Mouse (Mus musculus): ENCODE data around the gene Cdk14.
A peak's percentile ranks its signal among the peaks of the same experiment; 100 is the strongest.

The Cdk14 gene

DNA sequence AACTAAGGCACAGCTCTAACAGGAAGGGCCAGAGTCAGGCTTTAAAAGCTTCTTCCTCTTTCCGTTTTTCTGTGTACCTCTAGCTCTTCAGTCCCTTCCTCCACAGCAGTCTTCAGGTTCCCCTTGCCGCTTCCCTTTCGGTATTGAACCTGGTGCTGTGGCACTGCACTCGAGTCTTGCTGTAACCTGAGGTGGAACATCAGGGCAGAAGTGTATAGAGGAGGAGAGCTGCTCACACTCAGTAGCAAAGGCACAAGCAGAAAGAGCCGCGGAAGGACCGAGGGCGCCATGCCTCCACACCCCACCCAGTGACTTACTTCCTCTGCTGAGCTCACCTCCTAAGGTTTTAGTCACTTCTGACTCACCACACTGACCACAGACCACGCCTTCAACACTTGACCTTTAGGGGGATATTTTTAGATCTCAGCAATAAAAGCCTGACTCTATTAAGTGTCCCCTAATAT, at the start of gene Cdk14:
Cdk14 (minus strand) TSS at position 321 of the 464 bp plus-strand sequence.
- DNase-seq (ENCODE audit: low spot score), result no peak

DNA sequence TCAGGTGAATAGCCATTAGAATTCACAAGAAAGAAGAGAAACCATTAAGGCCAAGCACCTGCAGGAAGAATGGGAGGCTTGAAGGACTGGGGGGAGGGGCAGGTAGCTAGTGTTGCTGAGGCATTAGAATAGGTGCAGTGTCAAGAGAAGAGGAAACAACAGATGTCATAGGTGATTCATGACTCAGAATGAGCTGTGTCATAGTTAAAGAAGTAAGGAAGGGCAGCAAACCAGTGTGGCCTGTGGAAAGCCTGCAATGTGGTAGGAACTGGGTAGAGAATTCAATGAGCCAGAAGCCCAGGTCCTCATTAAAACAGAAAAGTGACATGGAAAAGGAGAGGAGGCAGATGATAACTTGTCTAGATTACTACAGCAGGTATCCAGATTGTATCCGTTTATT, 45.1 kb upstream of the Cdk14 start:
- DNase-seq (ENCODE audit: low spot score), result no peak

DNA sequence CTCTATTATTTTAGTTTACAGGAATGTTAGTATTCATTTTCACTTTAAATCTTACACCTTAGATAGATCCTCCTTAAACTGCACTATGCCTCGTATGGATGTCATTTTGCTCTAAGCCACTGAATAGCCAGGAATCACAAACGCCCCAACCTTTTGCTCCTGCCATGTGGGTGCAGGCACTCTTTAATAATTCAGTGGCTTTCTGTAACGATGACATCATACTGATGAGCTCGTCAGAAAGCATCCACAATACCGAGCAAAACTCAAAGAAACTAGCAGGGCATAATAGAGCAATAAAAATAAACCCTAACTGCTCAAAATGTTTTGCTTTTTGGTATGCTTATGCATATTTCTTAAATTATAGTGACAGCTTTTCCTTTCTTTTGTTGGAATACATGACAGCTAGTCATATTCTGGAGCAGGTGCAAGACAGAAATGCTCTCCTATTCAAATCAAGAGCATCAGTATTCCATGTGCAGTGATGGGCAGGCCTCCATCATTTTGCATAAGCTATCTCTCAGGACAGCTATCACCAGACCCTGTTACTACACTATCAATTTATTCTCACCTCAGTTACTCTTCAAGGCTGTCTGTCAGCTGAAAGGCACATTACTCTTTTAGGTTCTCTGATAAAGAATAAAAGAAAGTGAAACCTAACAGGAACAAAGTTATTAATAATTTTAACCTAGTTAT, 11.8 kb upstream of the Cdk14 start:
- no peak for DNase-seq (ENCODE audit: low spot score)

DNA sequence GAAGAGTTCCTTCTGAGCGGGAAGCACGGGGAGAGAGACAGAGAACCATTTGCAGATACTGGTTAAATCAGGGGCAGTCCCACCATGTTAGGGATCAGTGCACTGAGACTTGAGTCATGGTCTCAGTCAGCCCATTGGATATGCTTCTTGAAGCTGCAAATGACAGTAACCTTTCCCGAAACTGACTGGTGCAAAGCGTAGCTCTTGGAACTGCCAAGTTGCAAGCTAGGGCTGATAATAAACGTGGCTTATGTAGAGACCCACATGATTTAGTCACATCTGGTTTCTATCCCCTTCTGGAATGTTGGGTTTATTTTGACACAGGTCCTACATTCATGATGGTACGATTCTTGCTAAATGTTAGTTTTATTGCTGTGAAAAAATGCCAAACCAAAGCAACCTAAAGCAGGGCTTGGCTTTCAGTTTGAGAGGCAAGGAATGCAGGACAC, 3.6 kb upstream of the Cdk14 start:
- no peak for DNase-seq (ENCODE audit: low spot score)

DNA sequence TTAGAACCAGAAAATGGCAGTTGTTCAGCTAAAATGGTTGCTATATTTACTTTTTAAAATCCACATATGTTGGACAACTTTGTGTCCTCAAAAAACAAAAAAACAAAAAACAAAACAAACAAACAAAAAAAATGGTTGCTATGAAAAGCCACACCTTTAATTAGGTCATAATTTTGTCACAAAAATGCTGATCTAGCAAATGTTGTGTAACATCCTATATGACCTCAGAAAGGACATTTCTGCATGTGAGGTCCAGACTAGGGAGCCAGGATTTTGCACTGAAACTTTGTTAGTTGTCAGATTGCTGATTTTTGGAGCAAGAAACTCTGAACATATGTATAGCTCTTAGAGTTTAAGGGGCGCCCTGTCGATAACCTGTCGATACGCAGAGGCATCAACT, 3.0 kb upstream of the Cdk14 start:
- no peak for DNase-seq (ENCODE audit: low spot score)

DNA sequence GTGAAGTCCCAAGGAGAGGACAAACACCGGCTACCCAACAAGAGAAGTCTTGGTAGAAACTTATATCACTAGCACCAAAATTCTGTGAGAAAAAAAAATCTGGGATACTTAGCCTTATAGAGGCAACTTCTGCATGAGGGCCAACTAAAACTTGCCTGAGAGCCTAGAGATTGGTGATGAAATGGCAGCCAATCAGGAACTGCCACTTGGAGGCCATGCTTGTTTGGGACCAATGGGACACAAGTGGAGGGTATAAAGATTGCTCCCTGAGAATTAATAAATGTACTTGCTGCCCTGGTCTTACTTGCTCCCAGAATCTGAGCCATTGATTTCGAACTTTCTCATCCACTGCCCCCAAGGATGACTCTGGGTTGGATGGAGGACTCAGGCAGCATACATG, 1.3 kb upstream of the Cdk14 start:
- DNase-seq (ENCODE audit: low spot score), result no peak

DNA sequence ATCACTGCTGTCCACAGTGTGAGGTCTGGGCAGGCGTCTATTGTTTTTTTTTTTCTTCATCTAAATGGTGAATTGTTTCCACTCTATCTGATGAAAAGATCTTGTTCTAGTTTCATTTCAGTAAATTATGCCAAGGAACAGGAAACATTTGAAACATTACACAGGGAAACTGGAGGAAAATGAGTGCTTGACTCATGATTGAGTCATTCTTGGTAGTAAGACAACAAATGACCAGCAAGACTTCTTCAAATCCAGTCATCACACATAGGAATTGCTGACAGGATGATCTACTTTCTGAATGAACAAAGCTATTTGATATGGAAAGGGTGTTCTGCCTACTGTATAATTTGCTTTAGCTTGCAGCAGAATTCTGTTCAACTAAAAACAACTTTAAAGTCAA, 859 bp downstream of the Cdk14 start:
- DNase-seq (ENCODE audit: low spot score), result no peak

DNA sequence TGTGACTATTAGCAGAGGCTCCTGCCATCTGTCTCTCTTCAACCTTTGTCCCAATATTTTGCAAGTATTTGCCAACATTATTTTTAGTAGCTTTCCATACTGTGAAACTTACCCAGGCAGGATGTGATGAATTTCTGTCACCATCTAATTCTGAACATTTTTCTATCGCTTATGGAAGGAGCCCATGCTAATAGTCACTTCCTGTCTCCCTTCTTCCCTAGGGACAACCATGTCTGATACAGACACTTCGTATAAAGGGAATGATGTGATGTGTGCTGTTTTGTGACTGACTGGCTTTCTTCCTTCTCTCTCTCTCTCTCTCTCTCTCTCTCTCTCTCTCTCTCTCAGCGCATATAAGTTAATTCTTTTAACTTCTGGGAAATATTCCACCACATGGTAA, 5.3 kb downstream of the Cdk14 start:
- DNase-seq (ENCODE audit: low spot score), result no peak

DNA sequence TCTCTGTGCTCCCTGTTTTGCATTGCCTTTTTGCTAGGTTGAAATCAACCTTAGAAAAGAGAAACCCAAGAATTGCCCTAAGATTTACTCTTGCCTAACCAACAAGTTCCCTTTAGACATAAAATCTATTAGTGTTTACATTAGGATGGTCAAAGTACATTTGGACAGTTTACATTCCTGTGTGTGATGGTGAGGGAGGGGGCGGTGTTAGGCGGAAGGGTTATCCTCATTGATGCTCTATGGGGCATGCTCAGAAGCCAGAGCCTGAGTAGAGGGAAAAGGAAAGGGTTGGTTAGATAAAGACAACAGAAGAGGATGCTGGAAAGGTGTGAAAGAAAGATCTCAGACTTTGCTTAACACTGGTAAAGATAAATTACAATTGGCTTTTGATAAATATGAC, 8.2 kb downstream of the Cdk14 start:
- no peak for DNase-seq (ENCODE audit: low spot score)

DNA sequence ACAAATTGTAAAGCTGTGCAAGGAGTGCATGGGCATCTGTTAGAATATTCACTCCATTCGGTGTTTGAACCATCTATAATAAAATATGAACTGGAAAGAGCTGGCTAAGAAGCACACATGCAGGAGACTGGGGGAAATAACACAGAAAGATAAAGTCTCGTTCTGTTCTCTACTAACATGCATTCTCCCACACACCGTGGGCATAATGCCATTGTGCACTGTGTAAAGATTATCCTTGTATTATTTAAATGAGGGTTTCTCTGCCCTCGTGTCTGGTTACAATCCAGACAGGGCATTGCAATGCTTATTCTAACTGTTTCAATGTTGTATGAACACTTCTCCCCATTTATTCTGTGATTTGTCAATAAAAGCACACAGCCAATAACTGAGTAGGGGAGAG, 18.1 kb downstream of the Cdk14 start:
- DNase-seq (ENCODE audit: low spot score), result peak; percentile 46

DNA sequence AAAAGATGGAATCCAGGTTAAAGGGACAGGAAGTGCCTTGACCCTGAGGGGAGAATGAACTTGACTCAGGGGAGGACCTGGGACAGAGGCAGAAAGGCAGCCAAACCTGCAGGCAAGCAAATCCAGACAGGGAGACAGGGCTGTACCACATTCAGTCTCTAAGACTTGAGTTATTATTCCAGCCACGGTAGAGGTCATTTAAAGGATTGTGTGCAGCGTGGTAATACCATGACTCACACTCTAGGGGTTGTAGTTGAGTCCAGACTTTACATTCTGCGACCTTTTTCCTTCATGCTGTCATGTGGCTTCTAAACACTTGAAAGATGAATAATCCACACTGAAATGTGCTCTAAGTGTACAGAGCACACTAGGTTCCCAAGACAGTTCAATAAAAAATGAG, 27.3 kb downstream of the Cdk14 start:
- no peak for DNase-seq (ENCODE audit: low spot score)

DNA sequence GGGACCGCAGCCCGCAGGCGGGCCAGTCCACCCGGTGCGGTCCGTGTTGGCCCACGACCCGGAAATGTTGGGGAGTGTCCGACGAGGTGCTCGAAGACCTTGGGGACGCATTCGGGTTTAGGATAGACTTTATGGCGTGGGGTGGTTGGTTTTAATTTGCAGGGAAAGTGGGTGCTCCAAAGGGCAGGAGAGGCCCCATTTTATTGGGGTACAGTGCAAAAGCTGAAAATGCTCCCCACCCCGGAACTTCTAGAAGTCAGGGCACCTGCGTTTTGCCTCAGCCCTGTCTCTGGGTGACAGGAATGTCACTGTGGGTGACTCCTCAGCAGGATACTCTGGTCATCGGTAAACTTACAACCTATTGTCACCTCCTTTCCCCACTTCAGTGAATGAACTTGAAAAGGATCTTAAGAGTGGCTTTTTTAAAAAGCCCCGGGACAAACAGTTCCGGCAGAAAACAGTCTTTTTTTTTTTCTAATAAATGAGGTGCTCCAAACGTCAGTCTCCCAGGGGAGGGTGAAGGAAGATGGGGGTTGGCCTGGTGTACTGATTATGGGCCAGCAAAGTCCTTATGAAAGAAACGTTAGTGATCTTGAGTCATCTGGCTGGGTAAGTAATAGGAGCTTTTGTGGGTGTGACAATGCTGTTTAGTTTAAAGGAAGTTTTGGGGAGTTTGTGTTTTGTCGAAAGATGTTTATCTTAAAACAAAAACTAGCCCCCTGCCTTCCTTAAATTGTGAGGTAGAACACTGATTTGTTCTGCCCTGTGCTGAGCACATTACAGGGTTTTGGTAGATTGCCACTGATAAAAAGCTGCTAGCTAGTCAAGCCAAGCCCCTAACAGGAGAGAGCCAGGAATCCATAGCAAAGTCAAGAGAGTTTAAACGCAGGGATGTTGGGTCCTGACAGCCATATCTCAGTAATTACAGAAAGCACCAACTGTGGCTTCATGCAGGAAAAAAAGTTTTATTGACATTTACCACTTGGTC, 39.1 kb downstream of the Cdk14 start:
- no peak for DNase-seq (ENCODE audit: low spot score)

DNA sequence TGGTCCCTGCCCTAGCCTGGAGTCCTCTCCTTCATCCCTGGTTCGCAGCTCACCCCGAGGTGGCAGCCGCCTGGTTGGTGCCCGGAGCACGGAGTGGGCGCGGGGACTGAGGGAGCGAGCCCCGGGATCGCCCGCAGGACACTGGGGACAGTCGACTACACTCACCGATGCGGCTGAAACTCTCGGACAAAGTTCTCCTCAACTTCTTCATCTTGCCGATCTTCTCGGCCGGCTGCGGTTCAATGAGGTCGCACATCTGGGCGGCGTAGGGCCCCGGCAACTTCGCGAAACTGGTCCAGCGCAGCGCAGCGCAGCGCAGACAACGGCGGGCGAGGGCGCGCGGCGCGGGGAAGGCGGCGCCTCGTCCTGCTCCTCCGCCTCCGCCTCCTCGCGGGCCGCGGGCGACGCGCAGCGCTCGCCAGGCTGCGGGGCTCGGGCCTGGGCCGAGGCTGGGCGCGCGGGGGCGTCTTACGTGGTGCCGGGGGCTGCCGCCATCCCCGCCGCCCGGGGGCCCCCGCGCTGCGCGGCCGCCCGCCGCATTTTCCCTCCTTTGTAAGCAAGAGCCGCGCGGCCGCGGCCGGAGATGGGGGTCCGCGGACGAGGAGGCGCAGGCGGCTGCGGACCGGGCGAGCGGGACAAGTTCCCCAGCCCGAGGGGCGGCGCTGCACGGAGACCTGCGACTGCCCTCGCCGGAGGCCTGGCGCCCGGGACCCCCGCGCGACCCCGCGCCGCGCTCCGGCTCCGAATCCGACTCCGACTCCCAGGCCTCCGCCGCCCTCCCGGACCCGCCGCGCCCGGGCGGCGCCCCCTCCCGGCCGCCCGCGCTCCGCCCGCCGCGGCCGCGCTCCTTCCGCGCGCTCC, 40.0 kb downstream of the Cdk14 start:
- DNase-seq (ENCODE audit: low spot score), result peak; percentile 73

DNA sequence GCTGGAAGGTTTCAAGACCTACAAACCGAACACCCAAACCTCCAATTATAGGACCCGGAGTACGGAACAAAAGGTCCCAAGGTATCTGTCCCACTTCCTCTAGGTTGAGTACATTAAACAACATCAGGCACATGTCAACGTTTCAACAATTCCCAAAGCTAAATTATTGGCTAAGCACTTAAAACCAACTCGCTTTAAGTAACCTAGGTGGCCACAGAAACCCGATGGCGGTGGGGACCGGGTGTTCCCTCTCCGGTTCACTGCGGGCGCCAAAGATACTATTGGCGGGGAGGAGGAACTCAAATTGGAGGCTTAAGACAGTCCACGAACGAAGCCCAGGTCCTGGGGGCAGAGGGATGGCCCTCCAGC, 40.6 kb downstream of the Cdk14 start:
- no peak for DNase-seq (ENCODE audit: low spot score)

DNA sequence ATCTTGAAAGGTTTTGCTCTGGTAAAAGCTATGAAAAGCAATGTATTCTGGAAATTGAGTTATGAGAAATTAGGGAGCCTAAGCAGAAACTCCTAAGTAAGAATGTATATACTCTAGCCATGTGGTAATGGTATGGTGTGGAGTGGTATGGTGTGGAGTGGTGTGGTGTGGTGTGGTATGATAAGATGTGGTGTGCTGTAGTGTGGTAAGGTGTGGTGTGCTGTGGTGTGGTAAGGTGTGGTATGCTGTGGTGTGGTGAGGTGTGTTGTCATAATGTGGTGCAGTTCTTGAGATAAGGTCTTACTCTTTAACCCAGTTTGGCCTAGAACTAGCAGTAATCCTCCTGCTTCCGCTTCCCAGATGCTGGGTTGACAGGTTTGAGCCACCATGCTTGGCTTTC, 45.7 kb downstream of the Cdk14 start:
- no peak for DNase-seq (ENCODE audit: low spot score)

DNA sequence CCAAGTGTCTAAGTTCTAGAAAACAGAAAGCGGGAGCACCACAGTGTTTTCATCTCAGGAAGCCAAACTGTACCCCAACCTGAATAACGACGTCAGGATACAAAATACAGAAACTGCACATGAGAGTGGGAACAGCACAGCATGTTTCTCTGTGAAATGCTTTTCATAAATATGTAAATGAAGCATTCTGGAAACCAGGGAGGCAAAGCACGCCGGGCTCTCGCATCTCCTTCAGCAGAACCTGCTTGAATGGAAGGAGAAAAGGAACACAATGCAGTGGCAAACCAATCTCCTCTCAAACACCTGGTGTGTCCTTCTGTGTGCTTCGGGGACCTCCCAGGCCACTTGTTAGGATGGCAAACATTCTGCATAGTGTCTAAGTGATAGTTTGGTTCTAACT, 46.6 kb downstream of the Cdk14 start:
- no peak for DNase-seq (ENCODE audit: low spot score)

DNA sequence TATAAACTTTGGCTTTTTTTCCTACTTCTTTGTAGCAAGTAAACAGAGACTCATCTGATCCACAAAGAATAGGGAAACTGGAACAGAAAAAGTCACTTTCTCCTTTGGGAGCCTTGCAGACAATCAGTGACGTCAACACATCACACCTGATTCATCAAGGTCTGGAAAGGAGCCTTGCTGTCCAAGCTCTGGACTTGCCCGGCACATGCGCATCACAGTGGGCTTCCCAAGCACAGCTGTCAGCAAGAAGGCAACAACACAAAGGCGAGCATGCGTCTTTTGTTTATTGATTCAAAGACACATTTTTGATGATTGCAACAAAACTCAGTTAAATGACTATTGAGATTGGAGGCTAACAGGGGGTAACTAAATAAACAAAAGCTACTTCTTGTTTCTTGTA, 47.2 kb downstream of the Cdk14 start:
- DNase-seq (ENCODE audit: low spot score), result no peak

DNA sequence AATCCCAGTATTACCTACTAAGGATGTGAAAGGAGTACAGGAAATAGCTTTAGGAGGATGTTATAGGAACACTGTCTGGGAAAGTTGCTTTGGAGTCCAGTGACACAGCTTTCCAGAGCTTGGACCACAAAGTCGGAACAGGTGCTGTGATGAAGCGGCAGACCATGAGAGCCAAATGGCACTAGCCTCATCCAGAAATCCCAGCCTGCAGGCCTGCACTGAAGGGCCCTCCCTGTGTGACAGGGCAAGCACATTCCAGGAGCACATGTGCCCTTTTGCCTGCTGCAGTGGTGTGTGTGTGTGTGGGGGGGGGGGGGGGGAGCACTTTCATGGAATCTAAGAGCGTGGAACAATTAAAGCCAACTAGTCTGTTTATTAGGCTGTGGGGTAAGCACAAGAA, 47.8 kb downstream of the Cdk14 start:
- no peak for DNase-seq (ENCODE audit: low spot score)

DNA sequence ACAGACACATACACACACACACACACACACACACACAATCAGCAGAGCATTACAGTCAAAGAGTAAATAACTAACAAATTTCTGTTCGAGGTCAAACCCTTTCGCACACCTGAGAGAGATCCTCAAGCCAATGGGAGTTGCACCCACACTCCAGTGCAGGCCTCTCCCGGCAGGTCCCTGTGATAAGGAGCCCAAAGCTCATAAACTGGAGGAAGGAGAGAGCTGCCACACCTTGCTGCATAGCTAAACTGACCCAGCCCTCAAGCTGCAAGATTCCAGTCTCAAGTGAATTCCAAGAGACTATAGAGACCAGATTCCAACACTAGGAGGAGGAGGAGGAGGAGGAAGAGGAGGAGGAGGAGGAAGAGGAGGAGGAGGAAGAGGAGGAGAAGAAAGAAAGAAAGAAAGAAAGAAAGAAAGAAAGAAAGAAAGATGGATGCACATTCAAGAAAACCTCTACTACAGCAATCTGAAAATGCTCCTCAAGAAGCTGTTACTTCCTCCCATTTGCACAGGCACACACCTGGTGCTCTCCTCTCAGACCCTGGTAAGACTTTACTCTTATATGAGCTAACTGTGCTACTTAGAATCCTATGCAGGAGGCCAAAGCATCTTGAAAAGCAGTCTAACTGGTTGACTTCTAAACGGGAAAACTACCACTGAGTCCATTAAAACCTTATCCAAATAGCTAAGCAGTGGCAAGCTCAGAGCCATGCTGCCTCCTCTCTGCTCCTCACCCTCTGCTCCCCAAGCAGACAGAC, 49.6 kb downstream of the Cdk14 start:
- no peak for DNase-seq (ENCODE audit: low spot score)

DNA sequence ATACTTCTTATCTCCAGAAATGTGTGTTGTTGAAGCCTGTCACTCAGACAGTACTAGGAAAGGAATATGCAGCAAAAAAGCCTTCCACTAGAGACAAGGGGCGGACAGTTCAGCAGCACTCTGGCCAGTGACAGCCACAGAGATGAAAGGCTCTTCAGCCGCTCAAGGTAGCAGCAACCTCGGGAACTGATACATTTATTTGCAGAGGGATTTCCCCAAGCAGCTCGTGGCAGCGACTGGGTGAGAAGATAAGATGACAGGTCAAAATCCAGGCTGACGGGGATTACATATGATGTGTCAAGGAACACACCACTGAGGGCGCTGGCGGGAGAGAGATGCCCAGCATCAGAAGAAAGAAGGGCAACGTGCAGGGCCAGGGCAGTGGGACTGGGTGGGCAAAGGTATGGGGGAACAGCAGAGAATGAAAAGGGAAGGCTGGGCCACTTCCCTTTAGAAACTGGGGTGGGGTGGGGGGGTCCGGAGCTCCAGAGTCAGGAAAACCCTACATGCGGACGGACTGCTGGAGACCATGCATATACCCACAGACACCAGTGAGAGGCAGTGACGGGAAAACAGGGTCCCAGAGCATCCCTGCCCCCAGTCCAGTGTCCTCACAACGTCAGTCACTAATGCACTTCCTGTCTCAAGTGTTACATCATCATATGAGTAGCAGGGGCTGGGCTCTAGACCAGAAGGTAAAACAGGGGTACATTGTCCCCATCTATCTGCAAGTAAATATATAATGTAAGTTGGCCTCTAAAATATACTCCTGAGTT, 51.5 kb downstream of the Cdk14 start:
- DNase-seq (ENCODE audit: low spot score), result no peak

DNA sequence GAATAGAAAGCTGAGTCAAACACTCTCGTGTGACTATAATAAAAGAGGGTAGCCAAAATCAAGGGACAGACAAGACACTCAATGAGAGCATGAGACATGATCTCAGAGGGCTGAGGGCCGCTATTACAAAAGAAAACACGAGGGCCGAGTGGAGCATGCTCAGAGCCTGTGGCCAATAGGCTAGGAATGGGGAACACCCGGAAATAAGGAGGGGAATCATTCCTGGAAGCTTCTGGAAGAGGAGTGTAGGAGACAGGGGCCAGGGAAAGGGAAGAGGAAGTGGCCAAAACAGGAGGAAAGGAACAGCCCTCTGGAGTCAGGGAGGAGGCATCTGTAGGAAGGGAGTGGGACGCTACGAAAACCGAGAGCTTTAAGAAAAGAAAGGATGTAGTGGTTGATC, 52.6 kb downstream of the Cdk14 start:
- DNase-seq (ENCODE audit: low spot score), result no peak

All from testis, postnatal 10 days (tissue).